Mouse (Mus musculus): Measurements from ENCODE around the gene Calm3.

GRCm38 (mm10) chr7:16876006-16876405 is 47.9 kb downstream of the Calm3 start:
- TF ChIP-seq CTCF (IDR thresholded peaks at IDR 0.05; ENCODE audit: low read depth) (no peak), EP300 (IDR thresholded peaks at IDR 0.05; ENCODE audit: low read depth) (no peak)
